Mouse (Mus musculus) ZHBTc4 (cell line): ENCODE measurements around the gene Mical1.

Experiments
- DNase-seq: peaks from one replicate; pipeline ENCODE4 v3.0.0-alpha.2; 2011; ENCODE audit warnings: low read depth, low spot score

Mical1 gene

GRCm38 (mm10) chr10:41519640-41520409, 43.7 kb downstream of the Mical1 start:
- DNase-seq: peak; percentile 77

- no peak for DNase-seq
These were observed 44.2 kb downstream of the Mical1 start for GRCm38 (mm10) chr10:41520410-41520673.

GRCm38 (mm10) chr10:41523386-41523785, 47.3 kb downstream of the Mical1 start:
- DNase-seq: no peak

- no peak for DNase-seq
These were observed 49.6 kb downstream of the Mical1 start for GRCm38 (mm10) chr10:41525696-41526095.

- DNase-seq: no peak
These were observed 53.9 kb downstream of the Mical1 start for GRCm38 (mm10) chr10:41529972-41530371.

GRCm38 (mm10) chr10:41535991-41536390, 59.9 kb downstream of the Mical1 start:
- DNase-seq: peak; percentile 34
